Mouse (Mus musculus) spleen, postnatal 4 days (tissue): Measurements from ENCODE around the gene Gm26661.

ENCODE experiments used
- DNase-seq, 2 experiments: peaks; one replicate each; pipeline ENCODE4 v3.0.0; 2022; ENCODE audit warnings: low spot score in 2 of 2

Gm26661 gene

DNA sequence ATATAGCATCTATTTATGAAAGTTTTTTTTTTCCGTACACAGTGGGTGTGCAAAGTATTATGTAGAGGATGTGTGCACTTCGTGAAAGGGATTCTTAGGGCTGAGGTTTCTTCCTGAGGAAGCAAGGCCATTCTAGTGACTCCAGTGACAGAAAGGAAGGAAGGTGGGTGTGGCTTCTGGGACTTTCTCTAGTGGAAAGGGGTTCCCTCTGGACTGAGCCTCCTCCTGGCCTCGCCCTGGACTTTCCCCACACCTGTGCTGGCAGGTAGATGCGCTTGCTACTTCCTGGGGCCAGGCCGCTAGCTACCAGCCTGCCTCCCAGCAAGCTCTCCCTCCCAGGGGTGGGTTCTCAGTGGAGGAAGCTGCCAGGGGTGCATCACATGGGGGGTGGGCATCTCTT is 28.1 kb downstream of the Gm26661 start:
- no peak for DNase-seq

- DNase-seq: no peak
Measured at GRCm38 (mm10) chr14:7821341-7821740, 30.0 kb downstream of the Gm26661 start.

DNA sequence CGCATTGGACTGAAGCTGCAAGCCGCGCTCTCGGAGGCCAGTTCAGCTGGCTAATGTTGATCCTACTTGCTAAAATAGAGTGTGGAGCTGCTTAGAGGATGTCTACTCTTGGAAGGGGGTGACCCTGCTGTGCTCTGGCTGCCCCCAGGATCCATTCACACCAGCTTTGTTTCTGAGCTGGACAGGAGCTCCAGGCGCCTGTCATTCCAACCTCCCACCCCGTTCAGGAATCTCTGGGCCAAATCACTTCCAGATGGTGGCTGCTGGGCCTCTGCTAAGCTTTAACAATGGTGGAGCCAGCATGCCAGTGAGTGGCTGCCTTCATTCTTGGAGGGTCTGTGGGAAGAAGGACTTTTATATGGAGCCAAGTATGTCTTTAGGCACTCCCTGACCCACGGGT is 31.3 kb downstream of the Gm26661 start:
- no peak for DNase-seq

DNA sequence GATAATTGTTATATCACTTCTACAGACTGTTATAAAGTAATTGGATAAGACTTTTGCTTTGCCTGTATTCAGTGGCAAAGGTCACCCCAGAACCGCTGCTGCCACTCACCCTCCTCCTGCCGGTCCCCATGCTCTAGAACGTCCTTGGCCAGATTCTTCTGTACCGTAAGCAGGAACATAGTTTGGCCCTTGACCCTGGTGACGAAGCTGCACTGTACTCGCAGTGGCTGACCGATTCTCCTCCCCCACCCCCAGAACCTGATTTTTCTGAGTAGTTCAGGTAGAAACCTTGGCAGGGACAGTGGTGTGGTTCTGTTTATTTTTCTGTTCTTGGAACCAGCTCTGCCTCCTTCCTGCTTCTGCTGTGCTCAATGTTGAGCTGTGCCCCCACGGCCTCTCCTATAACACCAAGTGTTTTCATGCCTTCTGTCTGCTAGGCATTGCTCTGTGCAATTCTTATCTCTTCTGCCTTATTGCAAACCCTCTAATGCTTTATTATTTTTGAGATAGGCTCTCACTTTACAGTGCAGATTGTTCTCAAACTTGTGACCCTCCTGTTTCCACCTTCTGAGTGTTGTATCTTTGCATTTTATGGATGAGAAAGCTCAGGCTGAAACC is 33.4 kb downstream of the Gm26661 start:
- DNase-seq: no peak

DNA sequence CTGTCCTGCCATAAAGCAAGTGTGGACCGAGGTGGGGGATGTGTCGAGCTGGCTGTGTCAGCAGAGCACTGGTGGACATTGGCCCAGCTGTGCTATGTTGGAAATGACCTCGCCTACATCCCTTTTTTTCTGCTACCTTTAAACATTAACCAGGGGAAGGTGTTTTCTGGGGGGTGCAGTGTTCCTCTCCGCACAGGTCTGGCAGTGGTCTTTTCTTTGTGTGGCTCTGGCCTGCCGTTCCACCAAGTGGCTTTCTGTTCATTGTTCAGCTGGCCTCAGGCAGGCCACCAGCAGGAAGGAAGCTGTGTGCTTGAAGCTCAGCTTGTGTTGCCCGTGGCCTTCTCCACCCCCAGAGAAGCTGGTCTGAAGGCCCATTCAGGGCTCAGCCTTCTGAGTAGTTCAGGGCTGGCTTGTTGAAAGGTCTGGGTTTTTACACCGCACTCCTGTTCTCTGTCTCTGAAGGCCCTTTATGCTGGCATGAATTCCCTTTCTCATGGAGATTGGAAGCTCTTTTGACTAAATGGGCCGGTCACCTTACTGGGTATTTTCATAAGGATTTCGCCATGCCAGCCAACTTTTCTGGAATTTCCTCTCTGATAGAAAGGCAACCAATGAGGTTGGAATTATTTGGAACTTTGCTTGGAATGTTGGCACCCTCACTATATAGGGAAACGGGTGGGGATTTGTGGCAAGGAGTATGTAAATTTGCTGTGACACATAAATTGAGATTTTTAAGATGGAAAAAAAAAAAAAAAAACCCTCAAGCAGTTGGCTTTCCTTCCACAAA is 35.0 kb downstream of the Gm26661 start:
- DNase-seq: no peak

DNA sequence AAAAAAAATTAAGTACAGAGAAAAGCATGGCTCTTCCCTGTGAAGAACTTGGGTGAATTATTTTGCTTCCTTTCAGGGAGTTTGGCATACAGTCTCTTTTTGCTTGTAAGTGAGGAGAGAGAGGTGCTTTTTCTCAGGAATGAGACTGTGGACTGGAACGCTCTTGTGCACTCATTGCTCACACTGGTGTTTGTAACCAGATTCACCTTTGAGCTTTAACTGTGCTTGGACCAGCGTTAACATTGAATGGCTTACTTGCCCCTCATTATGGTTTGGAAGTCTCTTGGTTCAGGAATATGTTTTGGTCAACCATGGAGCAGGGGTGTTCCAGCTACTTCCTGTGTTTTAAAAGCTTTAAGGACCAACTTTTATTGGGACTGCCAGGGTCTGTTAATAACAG is 37.8 kb downstream of the Gm26661 start:
- no peak for DNase-seq

DNA sequence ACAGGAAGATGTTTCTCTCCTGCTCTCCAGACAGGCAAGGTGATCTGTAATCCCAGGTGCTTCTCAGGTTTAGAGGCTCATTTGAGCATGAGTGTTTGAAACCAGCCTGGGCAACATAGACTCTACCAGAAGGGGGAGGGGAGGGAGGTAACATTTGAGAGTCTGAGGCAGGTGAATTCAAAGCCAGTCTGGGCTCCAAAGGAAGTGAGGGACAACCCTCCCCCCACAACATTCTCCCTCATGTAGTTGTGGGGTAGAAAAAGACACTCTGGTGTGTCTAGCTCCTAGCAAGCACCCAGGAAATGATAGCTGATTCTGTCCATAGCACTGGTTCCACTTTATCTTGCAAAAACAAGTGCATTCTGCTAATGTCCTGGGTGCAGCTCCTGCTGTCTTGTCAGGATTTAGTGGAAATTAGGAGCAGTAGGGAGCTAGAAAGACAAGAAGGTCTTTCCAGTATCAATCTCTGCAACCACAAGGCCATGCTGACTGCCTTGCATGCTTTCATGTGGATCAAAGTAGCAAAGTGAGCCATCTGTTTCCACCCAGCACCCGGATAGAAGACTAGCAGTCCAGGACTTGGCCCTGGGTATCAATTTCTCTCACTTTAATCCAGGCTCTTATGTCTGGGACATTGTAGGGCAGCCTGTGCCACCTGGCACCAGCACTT is 40.5 kb downstream of the Gm26661 start:
- no peak for DNase-seq

GRCm38 (mm10) chr14:7832440-7832783 is 41.0 kb downstream of the Gm26661 start:
- no peak for DNase-seq

GRCm38 (mm10) chr14:7833458-7833857 is 42.1 kb downstream of the Gm26661 start:
- DNase-seq: no peak

- DNase-seq: no peak
Measured at GRCm38 (mm10) chr14:7838564-7839089, 47.2 kb downstream of the Gm26661 start.

- no peak for DNase-seq
Measured at GRCm38 (mm10) chr14:7839950-7840514, 48.6 kb downstream of the Gm26661 start.
